Mouse (Mus musculus): ENCODE results near the gene Fkbp1a.

Gene Fkbp1a

DNA sequence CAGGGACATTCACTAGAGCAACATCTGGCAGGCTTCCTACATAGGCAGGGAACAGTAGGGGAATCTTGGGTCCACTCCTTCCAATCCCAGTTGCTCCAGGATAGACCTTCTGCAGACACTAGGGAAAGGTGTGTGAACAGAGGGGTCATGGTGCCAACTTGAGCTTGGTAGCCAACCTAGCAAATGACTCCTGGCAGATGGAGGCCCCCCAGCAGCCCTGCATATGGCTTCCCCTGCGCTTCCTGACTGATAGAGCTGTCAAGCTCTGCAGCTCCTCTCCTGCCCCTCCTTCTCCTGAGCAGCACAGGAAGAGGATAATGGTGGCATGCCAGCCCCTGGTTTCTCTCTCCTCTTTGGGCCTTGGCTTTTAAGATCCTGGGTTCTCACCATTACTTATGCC is 66.2 kb downstream of the Fkbp1a start:
- DNase-seq (ENCODE audit: low read depth) = no peak

DNA sequence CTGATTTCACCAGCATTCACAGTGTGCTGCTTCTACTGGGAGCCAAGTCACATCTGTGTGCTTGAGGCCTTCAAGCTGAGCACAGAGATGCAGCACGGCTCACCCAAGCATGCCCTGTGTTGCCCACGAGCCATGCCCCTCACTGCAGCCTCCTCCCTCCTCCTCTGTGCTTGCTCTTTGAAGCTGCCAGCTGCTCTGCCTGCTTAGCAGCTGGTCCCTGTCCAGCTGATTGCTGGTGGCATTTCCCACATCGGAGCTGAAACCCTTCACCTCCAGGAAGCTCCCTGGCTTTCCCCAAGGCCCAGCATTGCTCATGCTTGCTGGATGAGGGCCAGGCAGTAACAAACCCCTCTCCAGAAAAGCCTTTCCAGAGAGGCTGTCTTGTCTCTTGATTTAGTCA is 67.7 kb downstream of the Fkbp1a start:
- DNase-seq (ENCODE audit: low read depth) = no peak

All from 416B (cell line).